Mouse (Mus musculus): ENCODE results near the gene Tmem104. TPM values are rescaled to one million over a fixed set of nuclear protein-coding genes. Genes with fewer than 3 reads are reported as not detected.
A peak's percentile ranks its signal among the peaks of the same experiment; 100 is the strongest.

Gene Tmem104
- polyA plus RNA-seq, 1 experiment from 2014 or later, result 8.4 TPM

DNA sequence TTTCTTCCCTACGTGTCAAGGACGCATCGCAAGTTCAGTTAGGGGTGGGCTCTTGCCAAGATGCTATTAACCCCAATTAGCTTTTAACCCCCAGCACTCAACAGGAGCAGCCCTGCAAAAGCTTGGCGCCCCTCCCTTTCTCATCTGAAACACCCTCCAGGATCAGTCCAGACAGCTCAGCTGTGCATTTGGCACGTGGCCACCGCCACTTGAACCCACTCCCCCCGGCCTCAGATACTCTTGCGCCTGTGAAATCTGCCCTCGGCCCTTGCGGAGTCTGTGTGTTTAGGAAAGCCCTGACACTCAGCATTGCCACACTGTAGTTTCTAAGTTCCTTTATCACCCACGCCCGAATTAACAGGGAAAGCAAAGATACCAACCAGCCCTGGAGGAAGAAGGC is 34.8 kb downstream of the Tmem104 start:
- H3K4me3 ChIP-seq, result no peak overlapping the region
- WGBS, result 19% methylated on average over 12 of the region's 12 CpGs
- peak; percentile 37; the same call in 1 of the 2 replicates for ATAC-seq (ENCODE audit: insufficient number of reproducible peaks, low FRiP score)

DNA sequence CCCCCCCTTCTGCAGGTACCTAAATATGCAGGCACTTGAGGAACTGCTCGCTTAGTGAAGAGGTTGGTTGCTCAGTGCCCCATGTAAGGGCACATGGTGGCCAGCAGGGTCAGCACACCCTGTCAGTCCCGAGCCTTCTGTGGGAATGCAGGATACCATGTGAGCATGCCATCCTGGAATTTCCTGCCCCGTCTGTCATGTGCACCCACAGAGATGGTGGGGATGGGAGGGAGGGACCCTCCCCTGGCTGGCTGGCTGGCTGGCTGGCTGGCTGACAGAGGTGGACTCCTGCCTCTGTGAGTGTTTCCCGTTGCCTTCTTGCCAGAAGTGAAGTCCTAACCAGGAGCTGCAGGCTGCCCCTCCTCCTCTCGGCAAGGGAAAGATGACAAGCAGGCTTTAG is 35.3 kb downstream of the Tmem104 start:
- Histone ChIP-seq H3K9me3 (replicated peaks) (no peaks in the 10 kb centered on the region), H3K4me2 (peak overlapping the region; percentile 52), H3K9ac (no peak overlapping the region), H3K27ac (ENCODE audit: poor library complexity, severe bottlenecking) (peak overlapping the region; percentile 87), H3K36me3 (no peaks in the 10 kb centered on the region), H3K27me3 (replicated peaks) (0 out of 2 replicates have a peak, but pooled peaks cover 3% of the 10 kb centered on the region), H3K4me3 (no peak overlapping the region), H3K4me1 (replicated peaks) (peaks cover 92% of the 10 kb centered on the region)
- peak; percentile 50 for ATAC-seq (ENCODE audit: insufficient number of reproducible peaks, low FRiP score)
- WGBS, result 2% methylated on average over 5 of the region's 5 CpGs

More for the DNA sequence above, 34.8 kb downstream of the Tmem104 start:
- Histone ChIP-seq H3K4me2 (peak overlapping the region; percentile 52), H3K27me3 (replicated peaks) (0 out of 2 replicates have a peak, but pooled peaks cover 3% of the 10 kb centered on the region), H3K9me3 (replicated peaks) (no peaks in the 10 kb centered on the region), H3K27ac (ENCODE audit: poor library complexity, severe bottlenecking) (peak overlapping the region; percentile 87), H3K4me1 (replicated peaks) (peaks cover 92% of the 10 kb centered on the region), H3K9ac (no peak overlapping the region), H3K36me3 (no peaks in the 10 kb centered on the region)

DNA sequence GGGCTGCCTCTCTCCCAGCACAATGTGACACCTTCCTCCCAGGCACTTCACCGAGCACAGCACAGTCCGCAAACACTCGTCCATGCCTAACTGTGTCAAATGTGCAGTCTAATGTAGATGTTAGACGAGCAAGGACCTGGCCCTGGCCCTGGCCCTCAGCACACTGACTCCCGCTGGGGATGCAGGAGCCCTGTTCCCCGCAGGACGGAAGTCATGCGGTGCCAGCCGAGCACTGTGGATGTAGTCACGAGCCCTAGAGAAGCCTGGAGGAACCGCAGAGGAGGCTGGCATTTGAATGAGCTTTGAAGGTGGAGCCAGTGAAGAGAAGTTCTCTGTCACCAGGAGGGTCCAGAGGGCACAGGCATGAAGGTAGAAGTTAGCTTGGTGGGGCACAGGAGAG is 36.2 kb downstream of the Tmem104 start:
- 45% methylated on average over 11 of the region's 11 CpGs for WGBS
- no peaks in the 10 kb centered on the region for H3K27me3 ChIP-seq (replicated peaks)
- H3K4me1 ChIP-seq (replicated peaks), result peaks cover 92% of the 10 kb centered on the region
- peak overlapping the region; percentile 3 for H3K9ac ChIP-seq
- ATAC-seq (ENCODE audit: insufficient number of reproducible peaks, low FRiP score), result no peak
- peak overlapping the region; percentile 1; the same call in 1 of the 2 replicates for H3K4me2 ChIP-seq
- peak overlapping the region; percentile 87 for H3K27ac ChIP-seq (ENCODE audit: poor library complexity, severe bottlenecking)
- H3K9me3 ChIP-seq (replicated peaks), result no peaks in the 10 kb centered on the region
- H3K4me3 ChIP-seq, result no peak overlapping the region
- H3K36me3 ChIP-seq, result no peaks in the 10 kb centered on the region

DNA sequence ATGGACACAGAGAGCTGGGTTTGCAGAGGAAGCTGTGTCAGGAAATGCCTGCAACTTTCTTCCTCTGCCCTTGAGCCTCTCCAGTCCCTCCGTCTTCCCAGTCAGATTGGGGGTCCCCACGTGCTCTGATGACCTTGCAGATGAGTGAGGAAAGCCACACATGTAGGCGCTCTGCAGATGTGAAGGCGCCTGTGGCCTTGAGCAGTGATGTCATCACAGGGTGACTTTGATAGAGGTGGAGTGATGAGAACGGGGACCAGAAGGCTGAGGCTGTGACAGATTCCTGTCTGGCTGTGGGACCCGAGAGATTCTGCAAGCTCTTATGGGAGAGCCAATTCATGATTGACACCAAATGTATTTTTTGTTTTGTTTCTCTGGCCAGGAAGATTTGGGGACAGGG is 36.6 kb downstream of the Tmem104 start:
- Histone ChIP-seq H3K4me1 (replicated peaks) (peaks cover 92% of the 10 kb centered on the region), H3K27me3 (replicated peaks) (no peaks in the 10 kb centered on the region), H3K36me3 (no peaks in the 10 kb centered on the region), H3K4me3 (no peak overlapping the region), H3K27ac (ENCODE audit: poor library complexity, severe bottlenecking) (peak overlapping the region; percentile 87), H3K4me2 (peak overlapping the region; percentile 1; the same call in 1 of the 2 replicates), H3K9me3 (replicated peaks) (no peaks in the 10 kb centered on the region), H3K9ac (peak overlapping the region; percentile 3)
- WGBS, result 13% methylated on average over 6 of the region's 6 CpGs
- no peak for ATAC-seq (ENCODE audit: insufficient number of reproducible peaks, low FRiP score)

DNA sequence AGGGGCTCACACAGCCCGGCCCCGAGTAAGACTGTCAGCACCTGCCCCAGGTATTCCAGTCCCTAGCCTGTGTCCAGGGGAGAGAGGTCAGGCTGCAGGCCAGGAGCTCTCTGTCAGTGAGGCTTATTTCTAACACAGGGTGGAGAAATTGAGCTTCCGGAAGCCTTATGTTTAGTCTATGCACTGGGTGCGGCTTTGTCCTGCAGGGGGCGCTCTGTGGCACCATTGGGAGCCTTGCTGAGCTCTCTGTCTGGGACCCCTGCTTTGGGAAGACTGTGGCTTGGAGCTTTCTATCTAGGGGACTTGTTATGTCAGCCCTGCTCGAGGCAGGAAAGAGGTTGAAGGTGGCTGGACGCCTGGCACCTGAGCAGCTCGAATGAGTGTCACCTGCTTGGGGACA is 37.6 kb downstream of the Tmem104 start:
- no peaks in the 10 kb centered on the region for H3K36me3 ChIP-seq
- ATAC-seq (ENCODE audit: insufficient number of reproducible peaks, low FRiP score), result no peak
- WGBS, result 44% methylated on average over 8 of the region's 8 CpGs
- H3K4me2 ChIP-seq, result no peak overlapping the region
- H3K4me1 ChIP-seq (replicated peaks), result peaks cover 92% of the 10 kb centered on the region
- H3K9ac ChIP-seq, result 0 out of 2 replicates have a peak overlapping the region, but pooled peaks have one; percentile 9
- H3K9me3 ChIP-seq (replicated peaks), result no peaks in the 10 kb centered on the region
- no peaks in the 10 kb centered on the region for H3K27me3 ChIP-seq (replicated peaks)
- H3K4me3 ChIP-seq, result no peak overlapping the region
- no peak overlapping the region for H3K27ac ChIP-seq (ENCODE audit: poor library complexity, severe bottlenecking)

DNA sequence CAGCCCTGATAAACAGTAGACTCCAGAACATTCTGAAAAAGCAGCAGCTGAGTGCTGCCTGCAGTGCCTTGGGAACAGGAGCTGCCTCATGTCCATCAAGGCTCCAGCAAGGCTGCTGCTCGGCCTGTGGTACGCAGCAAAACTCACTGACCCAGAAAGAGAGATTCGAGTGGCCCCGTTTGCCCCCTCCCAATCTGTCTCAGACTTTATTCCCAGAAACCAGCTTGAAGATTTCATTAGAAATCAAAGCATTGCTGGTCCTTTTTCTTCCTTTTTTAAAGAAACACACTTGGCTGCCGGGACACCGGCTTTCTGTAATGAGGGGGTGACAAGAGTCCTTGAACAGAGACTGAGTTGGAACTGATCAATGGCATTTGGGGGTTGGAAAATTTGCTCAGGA is 38.0 kb downstream of the Tmem104 start:
- Histone ChIP-seq H3K27ac (ENCODE audit: poor library complexity, severe bottlenecking) (no peak overlapping the region), H3K36me3 (no peaks in the 10 kb centered on the region), H3K9ac (no peak overlapping the region), H3K4me1 (replicated peaks) (peaks cover 92% of the 10 kb centered on the region), H3K9me3 (replicated peaks) (no peaks in the 10 kb centered on the region), H3K4me2 (no peak overlapping the region), H3K4me3 (no peak overlapping the region), H3K27me3 (replicated peaks) (peaks cover 2% of the 10 kb centered on the region; the same call in 1 of the 2 replicates)
- 80% methylated on average over 6 of the region's 6 CpGs for WGBS
- ATAC-seq (ENCODE audit: insufficient number of reproducible peaks, low FRiP score), result no peak

DNA sequence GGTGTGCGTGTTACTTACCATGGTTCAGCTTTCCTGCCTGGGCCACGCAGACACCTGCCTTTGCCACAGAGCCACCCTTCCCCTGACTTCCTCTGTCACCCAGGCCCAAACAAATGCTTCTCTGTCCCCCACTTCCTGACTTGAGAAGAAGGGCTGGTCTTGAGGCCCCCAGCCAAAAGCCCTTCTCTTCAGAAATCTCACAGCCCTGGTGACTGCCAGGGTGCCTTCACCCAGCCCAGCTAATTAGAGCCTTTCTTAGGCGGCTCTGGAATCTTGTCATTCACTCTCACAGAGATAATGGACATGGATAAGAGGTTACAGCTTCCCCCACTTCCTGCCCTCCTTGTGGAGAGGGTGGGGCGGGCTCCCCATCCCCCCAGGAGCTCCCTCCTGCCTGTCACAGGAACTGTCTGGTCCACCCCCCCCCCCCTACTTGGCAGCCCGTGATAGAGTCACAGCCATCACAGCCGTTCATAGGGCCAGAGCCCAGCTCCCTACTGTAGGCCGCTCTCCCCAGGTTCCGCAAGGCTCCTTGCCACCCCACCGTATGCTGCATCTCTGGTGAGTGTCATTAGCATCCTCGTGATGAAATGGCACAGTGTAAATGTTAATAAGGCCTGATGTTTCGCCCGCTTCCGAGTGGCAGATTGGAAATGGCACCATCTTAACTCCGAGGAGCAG is 39.7 kb downstream of the Tmem104 start:
- Histone ChIP-seq H3K27ac (ENCODE audit: poor library complexity, severe bottlenecking) (peak overlapping the region; percentile 22), H3K9ac (no peak overlapping the region), H3K36me3 (no peaks in the 10 kb centered on the region), H3K4me1 (replicated peaks) (peaks cover 95% of the 10 kb centered on the region), H3K4me3 (no peak overlapping the region), H3K9me3 (replicated peaks) (no peaks in the 10 kb centered on the region), H3K4me2 (0 out of 2 replicates have a peak overlapping the region, but pooled peaks have one; percentile 9), H3K27me3 (replicated peaks) (peaks cover 11% of the 10 kb centered on the region; the same call in 1 of the 2 replicates)
- 30% methylated on average over 14 of the region's 14 CpGs for WGBS
- peak; percentile 37 for ATAC-seq (ENCODE audit: insufficient number of reproducible peaks, low FRiP score)

DNA sequence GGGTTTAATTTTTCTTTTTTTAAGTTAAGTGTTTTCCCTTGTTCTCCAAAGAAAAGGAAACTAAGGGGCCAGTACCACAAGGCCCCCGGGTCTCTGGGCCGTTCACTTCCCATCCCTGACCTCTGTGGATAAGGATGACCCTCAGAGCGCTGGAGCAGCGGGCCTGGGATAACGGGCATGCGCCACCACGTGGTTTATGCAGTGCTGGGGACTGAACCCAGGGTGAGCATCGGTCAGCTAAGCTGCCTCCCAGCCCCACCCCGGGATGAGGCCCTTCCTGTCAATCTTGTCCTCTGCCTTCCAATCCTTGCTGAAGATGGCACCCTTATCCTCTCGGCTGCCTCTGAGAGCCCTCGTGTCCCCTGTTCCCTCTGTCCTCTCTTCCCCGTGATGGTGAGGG is 40.4 kb downstream of the Tmem104 start:
- H3K36me3 ChIP-seq, result no peaks in the 10 kb centered on the region
- WGBS, result 22% methylated on average over 12 of the region's 12 CpGs
- no peaks in the 10 kb centered on the region for H3K9me3 ChIP-seq (replicated peaks)
- H3K27ac ChIP-seq (ENCODE audit: poor library complexity, severe bottlenecking), result no peak overlapping the region
- no peak overlapping the region for H3K9ac ChIP-seq
- H3K4me2 ChIP-seq, result no peak overlapping the region
- peaks cover 16% of the 10 kb centered on the region for H3K27me3 ChIP-seq (replicated peaks)
- no peak overlapping the region for H3K4me3 ChIP-seq
- H3K4me1 ChIP-seq (replicated peaks), result peaks cover 95% of the 10 kb centered on the region
- ATAC-seq (ENCODE audit: insufficient number of reproducible peaks, low FRiP score), result no peak

DNA sequence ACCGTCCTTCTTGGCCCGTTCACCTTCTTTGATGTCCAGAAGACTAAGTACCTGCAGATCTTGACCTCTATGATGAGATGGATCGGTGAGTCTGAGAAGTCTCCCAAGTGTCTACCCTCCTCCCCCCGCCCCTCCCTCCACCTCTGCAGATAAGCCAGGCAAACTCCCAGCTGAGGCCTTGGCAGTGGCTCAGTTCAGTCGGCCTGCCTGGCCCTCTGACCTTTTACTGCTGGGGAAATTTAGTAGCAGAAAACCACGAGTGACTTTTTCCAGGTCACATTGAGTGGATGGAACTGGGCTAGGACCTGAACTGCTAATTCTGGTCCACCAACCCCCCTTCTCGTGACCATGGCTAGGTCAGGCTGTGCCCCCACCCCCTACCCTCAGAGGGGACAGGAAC is 41.1 kb downstream of the Tmem104 start:
- Histone ChIP-seq H3K9me3 (replicated peaks) (no peaks in the 10 kb centered on the region), H3K9ac (no peak overlapping the region), H3K27me3 (replicated peaks) (peaks cover 23% of the 10 kb centered on the region), H3K4me1 (replicated peaks) (peaks cover 88% of the 10 kb centered on the region), H3K4me3 (no peak overlapping the region), H3K4me2 (no peak overlapping the region), H3K27ac (ENCODE audit: poor library complexity, severe bottlenecking) (no peak overlapping the region), H3K36me3 (no peaks in the 10 kb centered on the region)
- WGBS, result 50% methylated on average over 7 of the region's 7 CpGs
- ATAC-seq (ENCODE audit: insufficient number of reproducible peaks, low FRiP score), result no peak

DNA sequence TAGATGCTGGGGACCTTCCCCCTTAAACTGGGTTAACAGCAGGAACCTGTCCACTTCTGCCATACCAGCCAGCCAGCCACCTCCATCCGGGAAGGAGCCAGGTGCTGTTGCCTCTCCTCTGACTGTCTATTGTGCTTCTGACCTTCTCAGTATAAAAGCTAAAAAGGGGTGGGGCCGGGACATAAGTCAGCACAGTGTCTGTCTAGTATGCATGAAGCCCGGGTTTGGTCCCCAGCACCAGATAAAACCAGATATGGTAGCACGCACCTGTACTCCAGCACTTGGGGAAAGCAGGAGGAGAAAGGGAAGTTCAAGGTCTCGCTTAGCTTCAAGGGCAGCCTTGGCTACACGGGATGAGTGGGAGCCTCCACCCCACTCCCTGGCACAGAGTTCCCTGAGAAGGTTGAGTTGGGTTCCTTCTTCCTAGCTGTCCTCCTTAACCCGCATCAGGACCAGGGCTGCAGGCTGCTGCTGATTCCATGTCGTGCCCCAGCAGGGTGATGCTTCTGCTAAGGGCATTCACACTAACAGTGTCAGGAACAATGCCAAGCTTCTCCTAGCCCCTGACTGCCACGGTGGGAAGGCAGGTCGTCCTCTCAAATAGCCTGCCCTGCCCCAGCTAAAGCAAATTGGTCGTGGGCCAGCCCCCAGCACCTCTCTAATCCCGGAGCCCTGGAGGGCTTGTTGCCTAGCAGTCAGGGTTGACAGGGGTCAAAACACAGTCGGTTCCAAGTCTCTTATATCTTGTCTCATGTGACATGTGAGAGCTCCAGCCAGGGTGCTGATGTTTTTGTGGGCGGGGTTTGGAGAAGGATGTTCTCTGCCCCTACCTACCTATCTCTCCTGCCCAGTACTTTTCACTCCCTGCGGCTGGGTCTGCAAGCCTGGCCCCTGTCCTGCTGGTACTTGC is 42.0 kb downstream of the Tmem104 start:
- Histone ChIP-seq H3K9me3 (replicated peaks) (no peaks in the 10 kb centered on the region), H3K27me3 (replicated peaks) (peaks cover 23% of the 10 kb centered on the region), H3K4me2 (no peak overlapping the region), H3K27ac (ENCODE audit: poor library complexity, severe bottlenecking) (no peak overlapping the region), H3K36me3 (no peaks in the 10 kb centered on the region), H3K9ac (no peak overlapping the region), H3K4me1 (replicated peaks) (peaks cover 88% of the 10 kb centered on the region), H3K4me3 (no peak overlapping the region)
- ATAC-seq (ENCODE audit: insufficient number of reproducible peaks, low FRiP score), result no peak
- 46% methylated on average over 15 of the region's 15 CpGs for WGBS
